Mouse (Mus musculus) intestine, embryonic 16.5 days (tissue): ENCODE results near the gene Rep15. TPM values are rescaled to one million over a fixed set of nuclear protein-coding genes. Genes with fewer than 3 reads are reported as not detected.

Source experiments
- ATAC-seq: fragments of 200-750 bp; cut with Nextera tagmentation; 2 replicates; pipeline ENCODE4 v1.8.0; 2017; ENCODE audit warnings: moderate TSS enrichment, moderate library complexity
- H3K27ac ChIP-seq: fragments of 300-500 bp; sonication (generic); 2 replicates; pipeline ENCODE4 v1.5.1; 2014; ENCODE audit warnings: mild to moderate bottlenecking, low read length
- H3K27me3 ChIP-seq: fragments of 300-500 bp; sonication (generic); replicated peaks from 2 replicates; pipeline ENCODE4 v1.6.1; 2014; ENCODE audit warnings: low read length, control low read depth, mixed read lengths; ENCODE audit not compliant: control insufficient read depth, insufficient read depth
- H3K36me3 ChIP-seq: fragments of 300-500 bp; sonication (generic); 2 replicates; pipeline ENCODE4 v1.6.1; 2014; ENCODE audit warnings: low read length, control low read depth; ENCODE audit not compliant: control insufficient read depth, insufficient read depth
- H3K4me1 ChIP-seq: fragments of 300-500 bp; sonication (generic); 2 replicates; pipeline ENCODE4 v1.6.1; 2014; ENCODE audit warnings: low read length, control low read depth, mixed read lengths; ENCODE audit not compliant: control insufficient read depth, insufficient read depth
- H3K4me2 ChIP-seq: fragments of 300-500 bp; sonication (generic); 2 replicates; pipeline ENCODE4 v1.6.1; 2014; ENCODE audit warnings: low read depth, low read length, control low read depth
- H3K4me3 ChIP-seq: fragments of 300-500 bp; sonication (generic); 2 replicates; pipeline ENCODE4 v1.5.1; 2014; ENCODE audit warnings: mild to moderate bottlenecking, low read length
- H3K9ac ChIP-seq: fragments of 300-500 bp; sonication (generic); 2 replicates; pipeline ENCODE4 v1.6.1; 2014; ENCODE audit warnings: low read depth, low read length
- H3K9me3 ChIP-seq: fragments of 300-500 bp; sonication (generic); 2 replicates; pipeline ENCODE4 v1.6.1; 2016; ENCODE audit warnings: low read length, control low read depth; ENCODE audit not compliant: control insufficient read depth
- WGBS: fragments of 180-500 bp; shearing (Covaris S2); extraction: QIAGEN DNeasy Blood & Tissue Kit; methylation state at CpG from one replicate; pipeline ENCODE4 v1.1.7; 2014; 5-methylcytosine and 5-hydroxymethylcytosine counted together
- polyA plus RNA-seq: library from polyadenylated mRNA; unstranded; fragments of >200 nt; fragmentation: Nextera tagmentation; extraction: Ambion mirVana; gene quantifications from 2 replicates; pipeline ENCODE4 v1.2.1, GENCODE M21; 2015

Gene Rep15
- polyA plus RNA-seq, 1 experiment from 2014 or later: 11.0 TPM

- H3K9ac ChIP-seq: no peak overlapping the region
- H3K36me3 ChIP-seq: peaks cover 8% of the 10 kb centered on the region; the same call in 1 of the 2 replicates
- H3K27me3 ChIP-seq: no peaks in the 10 kb centered on the region
- no peaks in the 10 kb centered on the region for H3K9me3 ChIP-seq
- H3K27ac ChIP-seq: peak overlapping the region; percentile 26; the same call in 1 of the 2 replicates
- no peak overlapping the region for H3K4me3 ChIP-seq
- no peak overlapping the region for H3K4me2 ChIP-seq
- ATAC-seq: no peak; the same call in 1 of the 2 replicates
- no peaks in the 10 kb centered on the region for H3K4me1 ChIP-seq
- 78% methylated on average over 6 of the region's 6 CpGs for WGBS
Measured at GRCm38 (mm10) chr6:147064944-147065261, 32.5 kb downstream of the Rep15 start.

- Histone ChIP-seq H3K4me1 (no peaks in the 10 kb centered on the region), H3K4me2 (no peak overlapping the region), H3K9me3 (no peaks in the 10 kb centered on the region), H3K9ac (no peak overlapping the region), H3K27me3 (no peaks in the 10 kb centered on the region), H3K36me3 (no peaks in the 10 kb centered on the region), H3K4me3 (no peak overlapping the region), H3K27ac (0 out of 2 replicates have a peak overlapping the region, but pooled peaks have one; percentile 53)
- ATAC-seq: peak; percentile 68
- 43% methylated on average over 5 of the region's 5 CpGs for WGBS
Measured at GRCm38 (mm10) chr6:147075808-147076387, 43.5 kb downstream of the Rep15 start.

- no peak overlapping the region for H3K9ac ChIP-seq
- H3K4me3 ChIP-seq: no peak overlapping the region
- ATAC-seq: no peak
- no peak overlapping the region for H3K27ac ChIP-seq
- no peaks in the 10 kb centered on the region for H3K27me3 ChIP-seq
- no peak overlapping the region for H3K4me2 ChIP-seq
- WGBS: 81% methylated on average over 8 of the region's 8 CpGs
- no peaks in the 10 kb centered on the region for H3K9me3 ChIP-seq
- H3K36me3 ChIP-seq: no peaks in the 10 kb centered on the region
- H3K4me1 ChIP-seq: no peaks in the 10 kb centered on the region
Measured at GRCm38 (mm10) chr6:147076878-147077277, 44.5 kb downstream of the Rep15 start.

GRCm38 (mm10) chr6:147079919-147080318, 47.5 kb downstream of the Rep15 start:
- H3K27ac ChIP-seq: no peak overlapping the region
- WGBS: 91% methylated on average over 10 of the region's 10 CpGs

More at GRCm38 (mm10) chr6:147079919-147080318, 47.5 kb downstream of the Rep15 start:
- no peak overlapping the region for H3K4me2 ChIP-seq
- no peak for ATAC-seq
- no peak overlapping the region for H3K4me3 ChIP-seq
- H3K9ac ChIP-seq: no peak overlapping the region
- H3K9me3 ChIP-seq: no peaks in the 10 kb centered on the region
- no peaks in the 10 kb centered on the region for H3K36me3 ChIP-seq
- no peaks in the 10 kb centered on the region for H3K27me3 ChIP-seq
- H3K4me1 ChIP-seq: no peaks in the 10 kb centered on the region

Other genes with a start within 250 kb of the Rep15 start
- gene Arntl2, start 236.5 kb upstream of the Rep15 start, polyA plus RNA-seq: 2.3 and 2.6 TPM in 2 replicates
- not detected in 2 replicates for gene Smco2, start 182.5 kb upstream of the Rep15 start, polyA plus RNA-seq
- gene Ppfibp1, start 144.1 kb upstream of the Rep15 start, polyA plus RNA-seq: 31.8 and 33.3 TPM in 2 replicates
- 0.10 and 0.11 TPM in 2 replicates for gene 1700034J05Rik, start 78.2 kb upstream of the Rep15 start, polyA plus RNA-seq
- gene Mrps35, start 10.2 kb downstream of the Rep15 start, polyA plus RNA-seq: 164 and 182 TPM in 2 replicates
- 1.5 and 2.3 TPM in 2 replicates for gene Mansc4, start 54.4 kb downstream of the Rep15 start, polyA plus RNA-seq
- 4.6 and 5.2 TPM in 2 replicates for gene Klhl42, start 58.8 kb downstream of the Rep15 start, polyA plus RNA-seq
- 0.76 and 0.86 TPM in 2 replicates for gene Pthlh, start 231.6 kb downstream of the Rep15 start, polyA plus RNA-seq